Mouse (Mus musculus): ENCODE results near the gene Krtap6-1. TPM values are rescaled to one million over a fixed set of nuclear protein-coding genes. Genes with fewer than 3 reads are reported as not detected.

Krtap6-1 gene
- not detected for polyA plus RNA-seq (2014; fragmentation: Illumina TruSeq; extraction: RNeasy Lipid Tissue Mini Kit (QIAGEN cat#74804); ENCODE audit: low read depth, low replicate concordance)

DNA sequence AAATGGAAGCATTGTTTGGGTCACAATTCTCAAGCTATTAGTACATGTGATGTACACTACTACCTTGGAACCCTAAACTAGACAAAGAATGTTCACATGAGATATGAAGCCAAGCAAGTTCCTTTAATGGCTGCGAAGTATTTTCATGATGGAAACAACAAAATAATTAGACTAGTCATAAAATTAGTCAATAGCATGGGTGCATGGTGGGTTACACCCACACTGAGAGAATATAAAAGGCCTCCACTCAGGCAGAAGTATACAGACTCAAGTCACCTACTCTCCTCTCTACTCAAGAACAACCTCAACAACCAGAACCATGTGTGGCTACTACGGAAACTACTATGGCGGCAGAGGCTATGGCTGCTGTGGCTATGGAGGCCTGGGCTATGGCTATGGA lies at the start of gene Krtap6-1:
TSS of gene Krtap6-1 (plus strand) at position 301 of the 400 bp plus-strand sequence.

DNA sequence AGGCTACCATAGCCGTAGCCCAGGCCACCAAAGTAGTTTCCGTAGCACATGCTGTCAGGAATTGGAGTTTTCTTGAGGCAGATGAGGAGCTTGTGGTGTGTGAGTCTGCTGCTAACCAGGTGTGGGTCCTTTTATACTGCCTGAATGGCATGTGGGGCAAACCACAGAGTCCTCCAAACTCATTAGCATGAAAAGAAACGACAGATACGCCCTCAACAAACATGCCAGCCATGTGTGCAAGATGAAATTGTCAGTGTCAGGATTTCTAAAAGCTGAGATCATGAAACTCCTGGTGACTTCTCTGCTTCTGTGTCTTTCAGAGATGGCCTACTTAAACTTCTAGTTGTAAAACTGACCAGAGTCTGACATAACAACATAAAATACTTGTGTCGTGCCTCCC lies 20.8 kb upstream of the Krtap6-1 start, which contains the start of gene Krtap22-2:
TSS of gene Krtap22-2 (minus strand) at position 101 of the 400 bp plus-strand sequence.

DNA sequence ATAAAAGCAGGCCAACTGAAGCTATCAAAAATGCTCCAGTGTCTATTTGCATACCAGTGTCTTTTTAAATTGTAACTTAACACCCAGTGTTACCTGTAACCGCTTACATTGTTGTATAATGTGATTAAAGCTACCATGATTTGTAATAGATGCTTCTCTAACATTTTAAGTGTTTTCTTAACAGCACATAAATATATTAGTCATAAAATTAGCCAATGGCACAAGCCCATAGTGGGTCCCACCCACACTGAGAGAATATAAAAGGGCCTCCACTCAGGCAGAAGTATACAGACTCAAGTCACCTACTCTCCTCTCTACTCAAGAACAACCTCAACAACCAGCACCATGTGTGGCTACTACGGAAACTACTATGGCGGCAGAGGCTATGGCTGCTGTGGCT lies 16.5 kb upstream of the Krtap6-1 start, which contains the start of gene Gm10229:
TSS of gene Gm10229 (plus strand) at position 301 of the 400 bp plus-strand sequence.

DNA sequence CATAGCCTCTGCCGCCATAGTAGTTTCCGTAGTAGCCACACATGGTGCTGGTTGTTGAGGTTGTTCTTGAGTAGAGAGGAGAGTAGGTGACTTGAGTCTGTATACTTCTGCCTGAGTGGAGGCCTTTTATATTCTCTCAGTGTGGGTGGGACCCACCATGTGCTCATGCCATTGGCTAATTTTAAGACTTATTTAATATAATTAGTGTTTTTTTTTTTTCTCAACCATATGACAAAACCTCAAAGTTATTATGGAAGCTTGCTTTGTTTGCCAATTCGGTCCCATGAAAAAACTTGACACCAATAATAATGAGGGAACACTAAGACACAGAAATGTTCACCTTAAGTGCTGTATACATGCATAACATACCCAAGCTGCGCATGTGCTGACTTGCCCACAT lies 9.9 kb downstream of the Krtap6-1 start, which contains the start of gene Gm10228:
TSS of gene Gm10228 (minus strand) at position 101 of the 400 bp plus-strand sequence.

DNA sequence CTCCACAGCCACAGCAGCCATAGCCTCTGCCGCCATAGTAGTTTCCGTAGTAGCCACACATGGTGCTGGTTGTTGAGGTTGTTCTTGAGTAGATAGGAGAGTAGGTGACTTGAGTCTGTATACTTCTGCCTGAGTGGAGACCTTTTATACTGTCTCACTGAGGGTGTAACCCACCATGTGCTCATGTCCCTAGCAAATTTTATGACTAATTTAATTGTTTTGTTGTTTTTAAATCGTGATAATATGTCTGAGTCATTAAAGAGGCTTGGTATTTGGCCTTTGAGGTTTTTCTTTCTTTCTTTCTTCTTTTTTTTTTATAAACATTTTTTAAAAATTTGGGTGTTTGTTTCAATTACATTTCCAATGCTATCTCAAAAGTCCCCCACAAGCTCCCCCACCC lies 16.3 kb downstream of the Krtap6-1 start, which contains the start of gene Krtap6-5:
TSS of gene Krtap6-5 (minus strand) at position 101 of the 400 bp plus-strand sequence.

DNA sequence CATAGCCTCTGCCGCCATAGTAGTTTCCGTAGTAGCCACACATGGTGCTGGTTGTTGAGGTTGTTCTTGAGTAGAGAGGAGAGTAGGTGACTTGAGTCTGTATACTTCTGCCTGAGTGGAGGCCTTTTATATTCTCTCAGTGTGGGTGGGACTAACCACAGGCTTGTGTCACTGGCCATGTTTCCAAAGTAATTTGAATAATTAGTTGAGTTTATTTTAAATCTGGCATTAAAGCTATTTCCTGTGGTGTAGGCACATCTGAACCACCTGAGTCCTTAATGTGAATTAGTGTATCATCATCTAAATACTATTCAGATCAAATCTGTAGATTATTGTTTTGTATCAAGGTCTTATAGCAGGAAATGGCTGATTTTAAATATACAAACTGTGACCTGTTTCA lies 32.4 kb downstream of the Krtap6-1 start, which contains the start of gene 1110025L11Rik:
TSS of gene 1110025L11Rik (minus strand) at position 101 of the 400 bp plus-strand sequence.

Other genes starting within 250 kb of the Krtap6-1 start
- gene Gm20741, start 219.5 kb upstream of the Krtap6-1 start, polyA plus RNA-seq (2014; fragmentation: Illumina TruSeq; extraction: RNeasy Lipid Tissue Mini Kit (QIAGEN cat#74804); ENCODE audit: low read depth, low replicate concordance) = not detected
- not detected for gene Krtap15, start 211.5 kb upstream of the Krtap6-1 start, polyA plus RNA-seq (2014; fragmentation: Illumina TruSeq; extraction: RNeasy Lipid Tissue Mini Kit (QIAGEN cat#74804); ENCODE audit: low read depth, low replicate concordance)
- gene Krtap14, start 205.6 kb upstream of the Krtap6-1 start, polyA plus RNA-seq (2014; fragmentation: Illumina TruSeq; extraction: RNeasy Lipid Tissue Mini Kit (QIAGEN cat#74804); ENCODE audit: low read depth, low replicate concordance) = not detected
- gene Krtap19-1, start 162.3 kb upstream of the Krtap6-1 start, polyA plus RNA-seq (2014; fragmentation: Illumina TruSeq; extraction: RNeasy Lipid Tissue Mini Kit (QIAGEN cat#74804); ENCODE audit: low read depth, low replicate concordance) = not detected
- gene Krtap19-2, start 157.4 kb upstream of the Krtap6-1 start, polyA plus RNA-seq (2014; fragmentation: Illumina TruSeq; extraction: RNeasy Lipid Tissue Mini Kit (QIAGEN cat#74804); ENCODE audit: low read depth, low replicate concordance) = not detected
- gene Krtap19-3, start 153.7 kb upstream of the Krtap6-1 start, polyA plus RNA-seq (2014; fragmentation: Illumina TruSeq; extraction: RNeasy Lipid Tissue Mini Kit (QIAGEN cat#74804); ENCODE audit: low read depth, low replicate concordance) = not detected
- not detected for gene Krtap19-4, start 146.6 kb upstream of the Krtap6-1 start, polyA plus RNA-seq (2014; fragmentation: Illumina TruSeq; extraction: RNeasy Lipid Tissue Mini Kit (QIAGEN cat#74804); ENCODE audit: low read depth, low replicate concordance)
- not detected for gene Krtap19-5, start 135.2 kb upstream of the Krtap6-1 start, polyA plus RNA-seq (2014; fragmentation: Illumina TruSeq; extraction: RNeasy Lipid Tissue Mini Kit (QIAGEN cat#74804); ENCODE audit: low read depth, low replicate concordance)
- gene Krtap19-9b, start 99.4 kb upstream of the Krtap6-1 start, polyA plus RNA-seq (2014; fragmentation: Illumina TruSeq; extraction: RNeasy Lipid Tissue Mini Kit (QIAGEN cat#74804); ENCODE audit: low read depth, low replicate concordance) = not detected
- gene Krtap16-3, start 68.8 kb upstream of the Krtap6-1 start, polyA plus RNA-seq (2014; fragmentation: Illumina TruSeq; extraction: RNeasy Lipid Tissue Mini Kit (QIAGEN cat#74804); ENCODE audit: low read depth, low replicate concordance) = not detected
- gene Krtap22-2, start 20.9 kb upstream of the Krtap6-1 start, polyA plus RNA-seq (2014; fragmentation: Illumina TruSeq; extraction: RNeasy Lipid Tissue Mini Kit (QIAGEN cat#74804); ENCODE audit: low read depth, low replicate concordance) = not detected
- gene Gm10229, start 16.4 kb upstream of the Krtap6-1 start, polyA plus RNA-seq (2014; fragmentation: Illumina TruSeq; extraction: RNeasy Lipid Tissue Mini Kit (QIAGEN cat#74804); ENCODE audit: low read depth, low replicate concordance) = not detected
- not detected for gene Gm10228, start 9.8 kb downstream of the Krtap6-1 start, polyA plus RNA-seq (2014; fragmentation: Illumina TruSeq; extraction: RNeasy Lipid Tissue Mini Kit (QIAGEN cat#74804); ENCODE audit: low read depth, low replicate concordance)
- not detected for gene Krtap6-5, start 16.2 kb downstream of the Krtap6-1 start, polyA plus RNA-seq (2014; fragmentation: Illumina TruSeq; extraction: RNeasy Lipid Tissue Mini Kit (QIAGEN cat#74804); ENCODE audit: low read depth, low replicate concordance)
- not detected for gene 1110025L11Rik, start 32.3 kb downstream of the Krtap6-1 start, polyA plus RNA-seq (2014; fragmentation: Illumina TruSeq; extraction: RNeasy Lipid Tissue Mini Kit (QIAGEN cat#74804); ENCODE audit: low read depth, low replicate concordance)
- not detected for gene Krtap6-3, start 52.3 kb downstream of the Krtap6-1 start, polyA plus RNA-seq (2014; fragmentation: Illumina TruSeq; extraction: RNeasy Lipid Tissue Mini Kit (QIAGEN cat#74804); ENCODE audit: low read depth, low replicate concordance)
- gene Gm6358, start 109.2 kb downstream of the Krtap6-1 start, polyA plus RNA-seq (2014; fragmentation: Illumina TruSeq; extraction: RNeasy Lipid Tissue Mini Kit (QIAGEN cat#74804); ENCODE audit: low read depth, low replicate concordance) = not detected
- not detected for gene Gm10061, start 119.4 kb downstream of the Krtap6-1 start, polyA plus RNA-seq (2014; fragmentation: Illumina TruSeq; extraction: RNeasy Lipid Tissue Mini Kit (QIAGEN cat#74804); ENCODE audit: low read depth, low replicate concordance)
- not detected for gene Gm9789, start 126.3 kb downstream of the Krtap6-1 start, polyA plus RNA-seq (2014; fragmentation: Illumina TruSeq; extraction: RNeasy Lipid Tissue Mini Kit (QIAGEN cat#74804); ENCODE audit: low read depth, low replicate concordance)
- gene Gm7735, start 137.8 kb downstream of the Krtap6-1 start, polyA plus RNA-seq (2014; fragmentation: Illumina TruSeq; extraction: RNeasy Lipid Tissue Mini Kit (QIAGEN cat#74804); ENCODE audit: low read depth, low replicate concordance) = not detected
- not detected for gene 1110057P08Rik, start 143.0 kb downstream of the Krtap6-1 start, polyA plus RNA-seq (2014; fragmentation: Illumina TruSeq; extraction: RNeasy Lipid Tissue Mini Kit (QIAGEN cat#74804); ENCODE audit: low read depth, low replicate concordance)
- not detected for gene Krtap20-2, start 174.2 kb downstream of the Krtap6-1 start, polyA plus RNA-seq (2014; fragmentation: Illumina TruSeq; extraction: RNeasy Lipid Tissue Mini Kit (QIAGEN cat#74804); ENCODE audit: low read depth, low replicate concordance)

Measured in adipose tissue, adult 10 weeks (tissue).